Mouse (Mus musculus) erythroblast, embryonic 14.5 days (primary cell): ENCODE results near the gene Ulk4. TPM values are rescaled to one million over a fixed set of nuclear protein-coding genes. Genes with fewer than 3 reads are reported as not detected.

ENCODE experiments used
- H3K27me3 ChIP-seq: 2 replicates; pipeline ENCODE4 v1.6.1; 2012; ENCODE audit warnings: inconsistent platforms; ENCODE audit not compliant: control insufficient read depth
- H3K36me3 ChIP-seq: 2 replicates; pipeline ENCODE4 v1.6.1; 2012; ENCODE audit warnings: mild to moderate bottlenecking, inconsistent platforms; ENCODE audit not compliant: control insufficient read depth
- H3K4me1 ChIP-seq: 2 replicates; pipeline ENCODE4 v1.6.1; 2012; ENCODE audit warnings: inconsistent platforms; ENCODE audit not compliant: control insufficient read depth
- H3K4me3 ChIP-seq: replicated peaks from 2 replicates; pipeline ENCODE3; 2012; ENCODE audit warnings: moderate library complexity, mild to moderate bottlenecking, inconsistent platforms
- H3K9me3 ChIP-seq: 2 replicates; pipeline ENCODE4 v1.6.1; 2012; ENCODE audit warnings: low read length, inconsistent platforms, mixed read lengths; ENCODE audit not compliant: control insufficient read depth
- GATA1 ChIP-seq: IDR thresholded peaks from 2 replicates; pipeline ENCODE4 v1.6.1; 2012; ENCODE audit warnings: low read length, inconsistent platforms, mixed read lengths
- TAL1 ChIP-seq: IDR thresholded peaks from 3 replicates; pipeline ENCODE4 v1.6.1; 2012; ENCODE audit warnings: low read length, inconsistent platforms, mixed read lengths
- polyA plus RNA-seq: library from polyadenylated mRNA; stranded (reverse); fragments of >175 nt; gene quantifications from 2 replicates; pipeline ENCODE4 v1.2.3, GENCODE M21; 2012

Ulk4 gene
- polyA plus RNA-seq, 1 experiment: 0.16 TPM

DNA sequence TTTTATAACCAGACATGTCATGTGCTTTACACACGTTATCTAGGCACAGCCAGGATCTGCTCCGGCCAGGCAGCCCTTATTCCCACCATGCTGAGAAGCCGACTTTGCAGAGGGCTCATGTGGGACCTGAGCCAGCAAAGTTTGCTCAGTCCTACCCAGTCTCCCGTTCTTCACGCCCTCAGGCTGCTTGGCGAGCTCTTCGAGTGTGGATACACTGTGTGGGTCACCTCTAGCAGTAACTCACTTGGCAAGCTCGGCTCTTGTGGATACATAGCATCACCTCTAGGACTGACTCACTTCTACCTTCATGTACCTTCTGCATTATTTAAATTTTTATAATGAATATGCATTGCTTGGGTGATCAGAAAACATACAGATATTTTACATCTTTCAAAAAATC lies 189.3 kb downstream of the Ulk4 start:
- Histone ChIP-seq H3K36me3 (no peaks in the 10 kb centered on the region), H3K4me1 (no peaks in the 10 kb centered on the region), H3K4me3 (no peak overlapping the region), H3K9me3 (peaks cover 4% of the 10 kb centered on the region; the same call in 1 of the 2 replicates), H3K27me3 (no peaks in the 10 kb centered on the region)
- TF ChIP-seq TAL1 (no peak), GATA1 (no peak)

DNA sequence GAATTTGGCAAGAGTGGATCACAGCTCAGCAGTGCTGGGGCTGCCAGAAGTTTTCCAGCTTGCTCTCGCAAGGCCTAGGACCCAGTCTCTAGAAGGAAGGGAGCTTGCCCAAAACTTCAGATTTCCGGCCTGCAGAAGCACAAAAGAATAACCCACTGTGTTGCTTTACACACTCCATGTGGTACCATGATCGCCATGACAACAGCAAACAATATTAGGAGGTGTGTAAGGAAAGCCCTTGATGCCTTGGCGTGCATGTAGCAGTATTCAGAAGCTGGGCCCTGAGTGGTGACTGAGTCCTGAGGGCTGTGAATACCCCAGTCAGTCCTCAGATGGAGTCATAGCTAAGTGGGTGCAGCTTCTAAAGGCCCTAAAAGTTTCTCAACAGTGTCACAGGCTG lies 192.8 kb downstream of the Ulk4 start:
- Histone ChIP-seq H3K4me3 (no peak overlapping the region), H3K4me1 (no peaks in the 10 kb centered on the region), H3K9me3 (peaks cover 2% of the 10 kb centered on the region; the same call in 1 of the 2 replicates), H3K27me3 (no peaks in the 10 kb centered on the region), H3K36me3 (no peaks in the 10 kb centered on the region)
- no peak for TF ChIP-seq GATA1
- no peak for TF ChIP-seq TAL1

DNA sequence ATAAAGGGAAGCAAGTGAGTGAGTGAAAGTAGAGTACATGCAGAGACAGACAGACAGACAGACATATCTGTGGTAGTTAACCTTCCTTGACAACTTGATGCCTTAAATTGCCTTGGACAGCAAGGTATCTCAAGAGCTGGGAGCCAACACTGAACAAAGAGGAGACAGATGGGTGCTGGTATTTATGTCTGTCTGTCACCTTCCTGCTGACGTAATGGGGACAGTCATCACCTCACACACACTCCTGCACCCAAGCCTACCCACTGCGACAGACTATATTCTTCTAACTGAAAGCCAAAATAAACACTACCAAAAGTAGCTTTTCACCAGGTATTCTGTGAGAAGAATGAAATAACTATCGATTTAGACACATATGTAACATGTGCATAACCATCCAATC lies 196.2 kb downstream of the Ulk4 start:
- no peaks in the 10 kb centered on the region for H3K36me3 ChIP-seq
- H3K9me3 ChIP-seq: no peaks in the 10 kb centered on the region
- no peak overlapping the region for H3K4me3 ChIP-seq
- no peaks in the 10 kb centered on the region for H3K4me1 ChIP-seq
- TF ChIP-seq GATA1 (no peak), TAL1 (no peak)
- no peaks in the 10 kb centered on the region for H3K27me3 ChIP-seq

DNA sequence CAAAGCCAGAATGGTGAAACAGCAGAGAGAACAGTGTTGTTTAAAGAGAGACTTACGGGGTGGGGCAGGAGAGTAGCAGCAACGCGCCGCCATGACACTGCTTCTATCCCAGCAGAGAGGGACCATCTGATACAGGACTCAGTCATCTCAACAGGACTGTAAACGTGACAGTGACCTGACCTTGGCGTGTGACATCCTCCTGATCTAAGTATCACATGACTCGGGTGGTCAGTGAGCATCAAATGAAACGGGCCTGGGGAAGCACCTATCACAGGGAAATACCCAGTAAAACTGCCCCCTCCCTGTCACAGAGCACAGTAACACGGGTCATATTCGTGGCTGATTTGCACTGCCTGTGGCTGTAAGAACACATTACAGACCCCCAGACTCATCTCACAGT lies 196.6 kb downstream of the Ulk4 start:
- H3K27me3 ChIP-seq: no peaks in the 10 kb centered on the region
- no peaks in the 10 kb centered on the region for H3K9me3 ChIP-seq
- TF ChIP-seq TAL1 (no peak), GATA1 (no peak)
- H3K4me3 ChIP-seq: no peak overlapping the region
- no peaks in the 10 kb centered on the region for H3K4me1 ChIP-seq
- H3K36me3 ChIP-seq: no peaks in the 10 kb centered on the region

DNA sequence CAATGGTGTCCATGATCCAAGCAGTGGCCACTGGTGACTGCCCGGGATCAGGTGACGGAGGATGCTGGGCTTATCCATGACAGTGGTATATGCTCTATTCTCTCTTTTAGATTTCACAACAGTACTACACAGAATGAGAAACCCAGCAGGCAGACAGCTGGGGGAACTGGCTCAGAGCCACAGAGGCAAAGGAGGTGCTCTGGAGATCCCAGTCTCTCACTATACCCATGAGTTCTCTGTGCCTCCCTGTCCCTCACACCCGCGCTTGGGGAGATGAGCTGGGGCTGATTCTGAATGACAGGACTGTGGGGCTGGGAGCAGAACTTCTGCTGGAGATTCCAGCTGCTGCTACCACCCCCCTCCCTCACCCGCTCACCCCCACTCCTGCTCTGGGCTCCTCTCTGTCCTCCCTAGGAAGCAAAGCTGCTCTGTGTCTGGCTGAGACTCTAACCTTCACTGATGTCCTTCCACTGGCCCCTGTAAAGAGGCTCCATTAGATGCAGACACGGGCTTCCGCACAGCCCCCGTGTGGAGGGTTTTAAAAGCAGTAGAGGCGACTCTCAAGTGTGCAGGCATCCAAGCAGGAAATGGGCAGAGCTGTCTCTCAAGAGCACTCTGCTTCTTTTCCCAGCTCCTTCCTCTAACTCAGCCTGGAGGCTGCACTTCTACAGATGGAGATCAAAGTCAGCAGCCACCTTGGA lies 197.5 kb downstream of the Ulk4 start:
- no peaks in the 10 kb centered on the region for H3K9me3 ChIP-seq
- H3K4me3 ChIP-seq: no peak overlapping the region
- no peaks in the 10 kb centered on the region for H3K27me3 ChIP-seq
- H3K36me3 ChIP-seq: no peaks in the 10 kb centered on the region
- TF ChIP-seq TAL1: no peak
- no peak for TF ChIP-seq GATA1
- H3K4me1 ChIP-seq: no peaks in the 10 kb centered on the region

DNA sequence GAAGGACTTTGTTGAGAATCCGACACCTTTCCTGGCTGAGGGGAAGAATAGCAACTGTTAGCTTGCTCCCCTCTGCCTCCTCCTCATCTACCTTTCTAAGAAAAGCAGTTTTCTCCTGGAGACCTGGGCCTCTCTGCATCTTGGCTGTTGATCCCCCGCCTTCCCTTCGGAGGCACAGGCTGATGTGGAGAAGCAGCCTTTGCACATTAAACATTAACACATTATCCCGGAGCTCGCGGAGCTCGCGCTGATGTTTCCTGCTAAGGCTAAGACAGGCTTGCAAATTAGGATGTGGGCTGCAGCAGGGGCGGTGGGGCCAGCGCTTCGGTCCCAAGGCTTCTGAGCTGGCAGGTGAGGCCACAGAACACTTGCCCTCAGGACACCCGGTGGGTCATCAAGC lies 200.7 kb downstream of the Ulk4 start:
- no peaks in the 10 kb centered on the region for H3K27me3 ChIP-seq
- H3K4me1 ChIP-seq: no peaks in the 10 kb centered on the region
- no peak overlapping the region for H3K4me3 ChIP-seq
- TF ChIP-seq GATA1 (no peak), TAL1 (no peak)
- H3K36me3 ChIP-seq: no peaks in the 10 kb centered on the region
- no peaks in the 10 kb centered on the region for H3K9me3 ChIP-seq

DNA sequence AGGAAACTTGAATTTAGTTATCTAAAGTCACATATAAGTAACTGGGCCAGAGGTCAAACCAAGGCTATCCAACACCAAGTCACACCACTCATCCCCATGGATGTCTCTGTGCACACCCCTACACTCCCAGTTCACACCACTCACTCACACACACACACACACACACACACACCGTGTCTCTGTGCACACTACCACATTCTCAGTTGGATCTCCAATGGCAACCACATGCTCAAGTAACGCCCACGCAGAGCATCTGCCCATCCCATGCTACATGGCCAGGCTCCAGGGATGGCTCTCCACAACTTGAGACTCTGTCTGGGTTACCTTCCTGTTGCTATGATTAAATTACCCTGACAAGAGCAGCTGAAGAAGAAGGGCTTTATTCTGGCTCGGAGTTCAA lies 201.8 kb downstream of the Ulk4 start:
- no peaks in the 10 kb centered on the region for H3K27me3 ChIP-seq
- H3K9me3 ChIP-seq: no peaks in the 10 kb centered on the region
- H3K36me3 ChIP-seq: no peaks in the 10 kb centered on the region
- H3K4me3 ChIP-seq: no peak overlapping the region
- no peaks in the 10 kb centered on the region for H3K4me1 ChIP-seq
- TF ChIP-seq TAL1 (no peak), GATA1 (no peak)

DNA sequence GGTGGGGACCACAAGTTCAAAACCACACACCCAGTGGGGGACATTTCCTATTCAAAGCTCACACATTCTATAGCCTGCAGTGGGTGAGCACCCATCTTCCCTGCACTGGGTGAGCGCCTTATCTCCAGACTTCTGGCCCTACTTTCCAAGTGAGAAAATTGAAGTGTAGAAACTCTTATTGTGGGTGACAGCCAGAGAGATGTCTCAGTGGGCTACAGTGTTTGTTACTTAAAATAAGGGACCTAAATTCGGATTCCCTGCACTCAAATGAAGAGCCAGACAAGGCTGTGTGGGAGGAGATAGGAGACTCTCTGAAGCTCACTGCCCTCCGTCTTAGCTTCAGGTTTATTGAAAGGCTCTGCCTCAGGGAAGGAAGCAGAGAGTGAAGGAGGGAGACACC lies 202.3 kb downstream of the Ulk4 start:
- TF ChIP-seq GATA1 (no peak), TAL1 (no peak)
- no peaks in the 10 kb centered on the region for H3K4me1 ChIP-seq
- H3K9me3 ChIP-seq: no peaks in the 10 kb centered on the region
- H3K4me3 ChIP-seq: no peak overlapping the region
- no peaks in the 10 kb centered on the region for H3K27me3 ChIP-seq
- H3K36me3 ChIP-seq: no peaks in the 10 kb centered on the region

DNA sequence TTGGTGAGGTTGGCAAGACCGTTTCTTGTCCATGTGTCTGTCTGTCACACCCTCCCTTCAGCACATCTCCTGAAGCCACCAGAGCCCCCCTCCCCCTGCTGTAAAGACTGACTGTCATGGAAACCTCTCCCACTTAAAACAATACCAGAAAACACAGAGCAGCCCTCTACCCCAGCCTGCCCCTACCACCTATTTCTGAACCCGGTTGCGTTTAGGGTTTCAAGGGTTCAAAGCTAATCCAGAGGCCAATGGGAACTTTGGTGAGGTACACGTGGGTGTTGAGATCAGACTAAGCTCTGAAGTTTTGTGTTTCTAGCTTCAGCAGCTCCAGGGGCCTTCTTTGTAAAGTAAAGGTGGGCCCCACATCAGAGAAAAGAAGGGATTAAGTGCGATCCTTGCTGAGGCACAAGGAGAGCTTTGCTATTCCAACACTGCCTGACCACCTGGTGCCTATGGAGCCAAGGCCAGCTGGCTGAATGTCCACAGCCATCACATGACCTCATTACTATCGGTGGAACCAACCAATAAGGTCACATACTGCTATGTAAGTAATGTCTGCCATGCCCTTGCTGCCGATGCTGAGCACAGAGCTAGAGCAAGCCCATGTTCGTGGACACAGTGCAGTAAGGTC lies 204.8 kb downstream of the Ulk4 start:
- no peak for TF ChIP-seq GATA1
- TF ChIP-seq TAL1: no peak
- H3K27me3 ChIP-seq: no peaks in the 10 kb centered on the region

More for the DNA sequence above, 204.8 kb downstream of the Ulk4 start:
- Histone ChIP-seq H3K36me3 (no peaks in the 10 kb centered on the region), H3K4me1 (no peaks in the 10 kb centered on the region), H3K4me3 (no peak overlapping the region), H3K9me3 (no peaks in the 10 kb centered on the region)
